Mouse (Mus musculus): Measurements from ENCODE around the gene Strbp. TPM values are rescaled to one million over a fixed set of nuclear protein-coding genes. Genes with fewer than 3 reads are reported as not detected.

Gene Strbp
- polyA plus RNA-seq, 1 experiment from 2014 or later, result 102 TPM

DNA sequence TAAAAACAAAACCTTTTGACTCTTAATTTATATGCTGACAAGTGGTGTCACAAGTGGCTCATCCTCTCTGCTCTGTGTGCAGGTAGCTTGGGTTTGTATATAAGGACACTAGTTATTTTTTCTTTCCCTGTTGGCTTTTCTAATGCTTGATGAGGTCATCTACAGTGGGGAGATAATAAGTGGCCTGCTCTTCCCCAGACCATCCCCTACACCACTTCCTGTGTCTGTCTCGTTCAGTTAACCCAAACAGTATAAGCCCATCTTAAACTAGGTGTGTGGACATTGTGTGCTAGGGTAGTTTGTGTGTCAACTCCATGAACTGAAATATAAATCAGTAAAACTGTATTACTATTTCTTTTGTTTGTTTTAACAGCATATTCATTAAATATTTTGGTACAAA is 137.6 kb downstream of the Strbp start:
- Histone ChIP-seq H3K4me2 (replicated peaks) (no peak overlapping the region), H3K9ac (no peak overlapping the region), H3K4me1 (no peaks in the 10 kb centered on the region), H3K4me3 (no peak overlapping the region), H3K27me3 (no peaks in the 10 kb centered on the region), H3K27ac (no peak overlapping the region), H3K9me3 (replicated peaks) (no peaks in the 10 kb centered on the region), H3K36me3 (peaks cover 68% of the 10 kb centered on the region)
- ATAC-seq (ENCODE audit: low FRiP score), result no peak
- WGBS, result 81% methylated on average over 1 of the region's 1 CpGs

GRCm38 (mm10) chr2:37565579-37565978 is 138.1 kb downstream of the Strbp start:
- H3K36me3 ChIP-seq, result peaks cover 73% of the 10 kb centered on the region
- no peaks in the 10 kb centered on the region for H3K4me1 ChIP-seq
- H3K27ac ChIP-seq, result no peak overlapping the region
- 78% methylated on average over 2 of the region's 2 CpGs for WGBS
- no peak overlapping the region for H3K4me3 ChIP-seq
- H3K4me2 ChIP-seq (replicated peaks), result no peak overlapping the region
- no peaks in the 10 kb centered on the region for H3K27me3 ChIP-seq
- no peak for ATAC-seq (ENCODE audit: low FRiP score)
- no peak overlapping the region for H3K9ac ChIP-seq
- H3K9me3 ChIP-seq (replicated peaks), result no peaks in the 10 kb centered on the region

DNA sequence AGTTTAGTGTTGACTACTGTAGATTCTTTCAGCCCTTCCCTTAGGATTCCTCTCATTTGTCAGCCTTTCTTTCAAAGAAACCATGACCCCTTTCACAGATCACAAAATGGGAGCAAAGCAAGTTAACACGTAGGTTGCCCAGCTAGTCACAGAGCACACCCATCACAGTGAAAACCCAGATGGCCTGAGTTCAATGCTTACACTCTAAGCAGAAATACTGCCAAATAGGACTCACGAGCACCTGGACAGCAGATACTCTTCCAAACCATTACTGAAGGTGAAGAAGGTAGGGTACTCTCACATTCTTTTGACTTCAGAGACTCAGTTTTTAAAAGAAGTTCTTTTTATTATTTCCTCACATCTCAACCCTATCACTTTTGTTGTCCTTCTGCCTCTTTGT is 147.3 kb downstream of the Strbp start:
- Histone ChIP-seq H3K9me3 (replicated peaks) (no peaks in the 10 kb centered on the region), H3K27me3 (no peaks in the 10 kb centered on the region), H3K9ac (no peak overlapping the region), H3K27ac (no peak overlapping the region), H3K36me3 (peaks cover 80% of the 10 kb centered on the region), H3K4me1 (no peaks in the 10 kb centered on the region), H3K4me3 (no peak overlapping the region), H3K4me2 (replicated peaks) (no peak overlapping the region)
- WGBS, result 54% methylated on average over 2 of the region's 2 CpGs
- no peak for ATAC-seq (ENCODE audit: low FRiP score)

GRCm38 (mm10) chr2:37549346-37550012 is 154.2 kb downstream of the Strbp start:
- Histone ChIP-seq H3K36me3 (peaks cover 49% of the 10 kb centered on the region), H3K9ac (no peak overlapping the region), H3K27ac (no peak overlapping the region)

GRCm38 (mm10) chr2:37531639-37532038 is 172.0 kb downstream of the Strbp start:
- ATAC-seq (ENCODE audit: low FRiP score), result no peak
- WGBS, result 88% methylated on average over 3 of the region's 3 CpGs
- no peak overlapping the region for H3K4me2 ChIP-seq (replicated peaks)

More at GRCm38 (mm10) chr2:37549346-37550012, 154.2 kb downstream of the Strbp start:
- H3K4me2 ChIP-seq (replicated peaks), result no peak overlapping the region
- ATAC-seq (ENCODE audit: low FRiP score), result no peak
- H3K4me1 ChIP-seq, result no peaks in the 10 kb centered on the region
- H3K9me3 ChIP-seq (replicated peaks), result no peaks in the 10 kb centered on the region
- 87% methylated on average over 1 of the region's 1 CpGs for WGBS
- no peaks in the 10 kb centered on the region for H3K27me3 ChIP-seq
- H3K4me3 ChIP-seq, result no peak overlapping the region

GRCm38 (mm10) chr2:37530766-37531165 is 172.9 kb downstream of the Strbp start:
- Histone ChIP-seq H3K27me3 (no peaks in the 10 kb centered on the region), H3K9ac (no peak overlapping the region), H3K27ac (no peak overlapping the region), H3K4me2 (replicated peaks) (no peak overlapping the region), H3K36me3 (peaks cover 7% of the 10 kb centered on the region), H3K4me3 (no peak overlapping the region), H3K4me1 (no peaks in the 10 kb centered on the region), H3K9me3 (replicated peaks) (no peaks in the 10 kb centered on the region)
- ATAC-seq (ENCODE audit: low FRiP score), result no peak
- 88% methylated on average over 1 of the region's 1 CpGs for WGBS

More at GRCm38 (mm10) chr2:37531639-37532038, 172.0 kb downstream of the Strbp start:
- Histone ChIP-seq H3K9me3 (replicated peaks) (no peaks in the 10 kb centered on the region), H3K36me3 (peaks cover 7% of the 10 kb centered on the region), H3K9ac (no peak overlapping the region), H3K27me3 (no peaks in the 10 kb centered on the region), H3K27ac (no peak overlapping the region), H3K4me3 (no peak overlapping the region), H3K4me1 (no peaks in the 10 kb centered on the region)

GRCm38 (mm10) chr2:37529397-37529796 is 174.3 kb downstream of the Strbp start:
- Histone ChIP-seq H3K27ac (no peak overlapping the region), H3K4me3 (no peak overlapping the region), H3K9ac (no peak overlapping the region), H3K4me2 (replicated peaks) (no peak overlapping the region), H3K9me3 (replicated peaks) (no peaks in the 10 kb centered on the region), H3K4me1 (no peaks in the 10 kb centered on the region), H3K27me3 (no peaks in the 10 kb centered on the region), H3K36me3 (peaks cover 4% of the 10 kb centered on the region; the same call in 1 of the 2 replicates)
- ATAC-seq (ENCODE audit: low FRiP score), result no peak
- WGBS, result 97% methylated on average over 2 of the region's 2 CpGs

DNA sequence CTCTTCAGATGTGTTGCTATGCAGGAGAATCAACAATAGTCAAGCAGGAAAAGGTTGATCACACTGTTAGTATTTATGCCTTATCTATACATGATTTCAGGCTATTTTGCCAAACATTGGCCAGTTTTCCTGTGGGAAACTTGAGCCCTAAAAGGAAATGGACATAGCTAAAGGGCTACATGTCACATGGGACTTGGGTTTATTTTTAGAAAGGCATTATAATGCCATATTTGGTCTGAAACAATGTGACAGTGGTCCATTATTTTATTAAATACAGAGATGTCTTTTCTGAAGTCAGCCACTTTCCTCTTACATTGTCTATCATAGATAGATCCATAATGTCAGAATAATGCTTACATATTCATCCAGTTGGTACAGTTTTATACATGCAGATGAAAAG is 176.1 kb downstream of the Strbp start:
- Histone ChIP-seq H3K4me1 (no peaks in the 10 kb centered on the region), H3K4me3 (no peak overlapping the region), H3K27ac (no peak overlapping the region), H3K9me3 (replicated peaks) (no peaks in the 10 kb centered on the region), H3K4me2 (replicated peaks) (no peak overlapping the region), H3K27me3 (no peaks in the 10 kb centered on the region), H3K9ac (no peak overlapping the region), H3K36me3 (no peaks in the 10 kb centered on the region)
- no peak for ATAC-seq (ENCODE audit: low FRiP score)

- H3K27me3 ChIP-seq, result no peaks in the 10 kb centered on the region
- peaks cover 10% of the 10 kb centered on the region for H3K36me3 ChIP-seq
- ATAC-seq (ENCODE audit: low FRiP score), result no peak
- no peaks in the 10 kb centered on the region for H3K9me3 ChIP-seq (replicated peaks)
- H3K9ac ChIP-seq, result no peak overlapping the region
- WGBS, result 92% methylated on average over 1 of the region's 1 CpGs
- H3K4me3 ChIP-seq, result no peak overlapping the region
- no peak overlapping the region for H3K4me2 ChIP-seq (replicated peaks)
- no peak overlapping the region for H3K27ac ChIP-seq
- H3K4me1 ChIP-seq, result peaks cover 15% of the 10 kb centered on the region
These were observed 184.4 kb downstream of the Strbp start for GRCm38 (mm10) chr2:37519286-37519640.

- Histone ChIP-seq H3K27me3 (no peaks in the 10 kb centered on the region), H3K4me2 (replicated peaks) (peak overlapping the region; percentile 44; the same call in 1 of the 2 replicates), H3K4me1 (peaks cover 15% of the 10 kb centered on the region), H3K9ac (no peak overlapping the region), H3K9me3 (replicated peaks) (no peaks in the 10 kb centered on the region), H3K27ac (no peak overlapping the region), H3K36me3 (peaks cover 10% of the 10 kb centered on the region), H3K4me3 (no peak overlapping the region)
- WGBS, result 88% methylated on average over 4 of the region's 4 CpGs
- no peak for ATAC-seq (ENCODE audit: low FRiP score)
These were observed 184.9 kb downstream of the Strbp start for GRCm38 (mm10) chr2:37518561-37519285.

DNA sequence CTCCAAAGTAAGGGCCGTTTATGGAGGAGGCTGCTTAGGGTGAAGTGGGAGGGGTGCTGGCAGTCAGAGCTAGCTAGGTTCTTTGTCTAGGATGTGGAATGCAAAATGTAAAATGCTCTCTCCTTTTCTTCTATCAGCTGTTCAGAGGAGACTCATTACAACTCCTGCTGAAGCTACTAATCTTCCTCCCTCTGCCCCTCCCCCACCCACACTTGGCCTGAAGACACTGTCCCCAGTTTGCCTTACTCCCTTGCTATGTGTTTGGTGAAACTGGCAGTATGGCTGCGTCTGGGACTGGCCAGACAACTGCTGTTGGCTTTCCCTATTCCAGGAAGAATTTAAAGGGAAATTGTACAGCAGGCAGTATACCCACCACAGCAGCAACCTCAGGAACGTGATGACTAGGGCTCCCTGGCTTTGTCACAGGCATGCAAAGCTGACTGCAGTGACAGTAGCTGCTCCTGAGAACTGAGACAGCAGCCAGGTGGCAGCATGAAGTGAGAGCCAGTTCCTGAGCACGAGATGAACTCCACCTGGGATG is 186.7 kb downstream of the Strbp start:
- Histone ChIP-seq H3K27me3 (no peaks in the 10 kb centered on the region), H3K4me1 (peaks cover 15% of the 10 kb centered on the region), H3K27ac (peak overlapping the region; percentile 70), H3K9me3 (replicated peaks) (no peaks in the 10 kb centered on the region), H3K4me3 (peak overlapping the region; percentile 15), H3K36me3 (peaks cover 19% of the 10 kb centered on the region), H3K4me2 (replicated peaks) (peak overlapping the region; percentile 44), H3K9ac (peak overlapping the region; percentile 54)
- WGBS, result 35% methylated on average over 4 of the region's 4 CpGs
- ATAC-seq (ENCODE audit: low FRiP score), result peak; percentile 62

- H3K4me1 ChIP-seq, result peaks cover 15% of the 10 kb centered on the region
- H3K9me3 ChIP-seq (replicated peaks), result no peaks in the 10 kb centered on the region
- peak within 1 kb of the TSS; percentile 44 for H3K4me2 ChIP-seq (replicated peaks)
- H3K27me3 ChIP-seq, result no peaks in the 10 kb centered on the region
- peak within 1 kb of the TSS; percentile 70 for H3K27ac ChIP-seq
- peaks cover 22% of the 10 kb centered on the region for H3K36me3 ChIP-seq
- H3K4me3 ChIP-seq, result peak within 1 kb of the TSS; percentile 24
- peak; percentile 75 for ATAC-seq (ENCODE audit: low FRiP score)
- peak within 1 kb of the TSS; percentile 54 for H3K9ac ChIP-seq
- WGBS, result 21% methylated on average over 11 of the region's 11 CpGs
These were observed 187.5 kb downstream of the Strbp start, which contains the start of gene Gpr21 for GRCm38 (mm10) chr2:37516030-37516710. Gene Gpr21 (plus strand): TSS chr2:37516332.
